Mouse (Mus musculus) kidney, postnatal 0 days (tissue): ENCODE measurements around the gene Tmem266. TPM values are rescaled to one million over a fixed set of nuclear protein-coding genes. Genes with fewer than 3 reads are reported as not detected.
A peak's percentile ranks its signal among the peaks of the same experiment; 100 is the strongest.

Source experiments
- ATAC-seq: fragments of 200-750 bp; cut with Nextera tagmentation; replicated peaks from 2 replicates; pipeline ENCODE4 v1.8.0; 2017; ENCODE audit warnings: low read depth, moderate number of reproducible peaks, moderate TSS enrichment, moderate library complexity; ENCODE audit not compliant: low FRiP score
- DNase-seq: peaks from one replicate; pipeline ENCODE4 v3.0.0-alpha.2; 2016; ENCODE audit warnings: low spot score
- H3K27ac ChIP-seq: fragments of 300-500 bp; sonication (generic); 2 replicates; pipeline ENCODE4 v1.5.1; 2014; ENCODE audit warnings: mild to moderate bottlenecking
- H3K27me3 ChIP-seq: fragments of 300-500 bp; sonication (generic); 2 replicates; pipeline ENCODE4 v1.6.1; 2014; ENCODE audit warnings: low read length, mixed read lengths; ENCODE audit not compliant: insufficient read depth
- H3K36me3 ChIP-seq: fragments of 300-500 bp; sonication (generic); 2 replicates; pipeline ENCODE4 v1.6.1; 2014; ENCODE audit warnings: low read length, mixed read lengths; ENCODE audit not compliant: insufficient read depth
- H3K4me1 ChIP-seq: fragments of 300-500 bp; sonication (generic); replicated peaks from 2 replicates; pipeline ENCODE4 v1.6.1; 2014; ENCODE audit warnings: antibody characterized with exemption, low read length, mixed read lengths; ENCODE audit not compliant: insufficient read depth
- H3K4me2 ChIP-seq: fragments of 300-500 bp; sonication (generic); 2 replicates; pipeline ENCODE4 v1.6.1; 2014; ENCODE audit warnings: mild to moderate bottlenecking, low read length, moderate library complexity, mixed read lengths
- H3K4me3 ChIP-seq: fragments of 300-500 bp; sonication (generic); replicated peaks from 2 replicates; pipeline ENCODE4 v1.5.1; 2014; ENCODE audit warnings: low read depth, low read length
- H3K9ac ChIP-seq: fragments of 300-500 bp; sonication (generic); 2 replicates; pipeline ENCODE4 v1.6.1; 2014; ENCODE audit warnings: low read depth, low read length
- H3K9me3 ChIP-seq: fragments of 300-500 bp; sonication (generic); replicated peaks from 2 replicates; pipeline ENCODE4 v1.6.1; 2016; ENCODE audit warnings: low read length, inconsistent platforms, mixed read lengths
- CTCF ChIP-seq: IDR thresholded peaks from 2 replicates; pipeline ENCODE4 v1.5.1; 2016; ENCODE audit warnings: antibody characterized with exemption, low read depth, mild to moderate bottlenecking, moderate library complexity
- WGBS: fragments of 180-500 bp; shearing (Covaris S2); extraction: QIAGEN DNeasy Blood & Tissue Kit; methylation state at CpG from one replicate; pipeline ENCODE4 v1.1.7; 2014; 5-methylcytosine and 5-hydroxymethylcytosine counted together
- polyA plus RNA-seq: library from polyadenylated mRNA; unstranded; fragments of >200 nt; fragmentation: Nextera tagmentation; extraction: Ambion mirVana; gene quantifications from 2 replicates; pipeline ENCODE4 v1.2.1, GENCODE M21; 2015

Gene Tmem266
- polyA plus RNA-seq, 1 experiment from 2014 or later, result 0.25 TPM

DNA sequence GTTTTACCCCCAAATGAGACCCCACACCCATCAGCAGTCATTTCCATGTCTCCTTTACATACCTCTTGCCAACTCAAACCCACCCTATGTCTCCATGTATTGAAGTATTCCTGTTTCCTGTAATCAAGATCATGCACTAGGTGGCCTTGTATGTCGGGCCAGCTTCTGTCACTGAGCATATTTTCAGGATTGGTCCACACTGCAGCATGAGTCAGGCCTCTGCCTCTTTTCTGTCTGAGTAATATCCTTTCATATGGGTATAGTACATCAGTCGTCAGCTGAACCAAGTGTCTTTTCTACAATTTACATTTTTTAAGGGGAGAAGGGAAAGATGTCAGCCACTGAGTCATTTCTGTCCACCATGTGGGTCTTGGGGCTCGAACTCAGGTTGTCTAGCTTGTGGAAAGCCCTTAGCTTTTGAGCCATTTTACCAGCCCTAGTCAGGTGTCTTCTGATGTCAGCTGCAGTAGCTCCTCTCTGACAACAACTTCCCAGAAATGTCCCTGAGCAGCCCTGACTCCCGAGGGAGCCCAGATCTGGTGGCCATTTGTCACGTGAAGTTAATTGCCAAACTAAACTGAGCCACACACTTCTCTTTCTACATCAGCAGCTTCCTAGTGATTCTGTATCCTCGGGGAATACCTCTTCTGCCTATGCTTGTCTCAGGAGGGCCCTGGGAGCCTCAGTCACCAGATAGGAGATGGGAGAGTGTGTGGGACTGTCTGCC is 78.4 kb downstream of the Tmem266 start:
- Histone ChIP-seq H3K27me3 (no peaks in the 10 kb centered on the region), H3K4me2 (no peak overlapping the region), H3K4me1 (0 out of 2 replicates have a peak, but pooled peaks cover 4% of the 10 kb centered on the region), H3K27ac (no peak overlapping the region), H3K9me3 (no peaks in the 10 kb centered on the region), H3K9ac (no peak overlapping the region), H3K36me3 (no peaks in the 10 kb centered on the region), H3K4me3 (no peak overlapping the region)
- TF ChIP-seq CTCF, result no peak
- 67% methylated on average over 6 of the region's 6 CpGs for WGBS
- no peak for ATAC-seq
- DNase-seq, result no peak

DNA sequence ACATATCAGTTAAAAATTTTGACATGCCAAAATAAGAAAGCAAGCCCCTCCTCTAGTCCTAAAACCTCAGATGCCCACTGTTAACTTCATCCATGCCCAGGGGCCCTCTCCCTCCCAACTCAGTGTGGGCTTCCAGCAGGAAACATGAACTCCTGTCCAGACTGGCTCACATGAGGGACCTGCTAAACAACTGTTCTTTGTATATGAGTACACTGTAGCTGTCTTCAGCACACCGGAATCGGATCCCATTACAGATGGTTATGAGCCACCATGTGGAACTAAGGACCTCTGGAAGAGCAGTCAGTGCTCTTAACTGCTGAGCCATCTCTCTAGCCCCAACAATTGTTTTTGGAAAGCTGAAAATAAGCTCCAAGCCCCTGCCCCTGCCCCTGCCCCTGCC is 80.1 kb downstream of the Tmem266 start:
- peak; percentile 65 for DNase-seq
- H3K27ac ChIP-seq, result no peak overlapping the region

DNA sequence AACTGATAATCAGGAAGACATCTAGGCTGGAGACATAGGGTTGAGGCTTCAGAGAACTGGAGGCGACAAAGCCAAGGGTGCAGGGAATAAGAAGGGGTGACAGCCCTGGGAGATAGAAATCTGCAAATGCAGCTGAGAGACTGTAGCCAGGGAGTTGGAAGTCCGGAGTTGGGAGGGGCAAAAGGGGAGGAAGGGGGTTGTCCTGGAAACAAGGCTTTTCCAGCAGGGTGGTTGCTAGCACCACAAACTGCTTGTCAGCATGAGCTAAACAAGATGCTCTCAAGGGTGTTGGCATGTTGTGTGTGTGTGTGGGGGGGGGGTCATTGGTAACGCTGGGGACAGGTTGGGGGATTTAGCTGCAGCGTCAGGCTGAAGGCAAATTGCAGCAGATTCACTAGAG is 82.1 kb downstream of the Tmem266 start:
- no peak for ATAC-seq
- no peak overlapping the region for H3K9ac ChIP-seq
- H3K9me3 ChIP-seq, result no peaks in the 10 kb centered on the region
- no peaks in the 10 kb centered on the region for H3K27me3 ChIP-seq
- H3K4me3 ChIP-seq, result no peak overlapping the region
- DNase-seq, result no peak
- H3K4me2 ChIP-seq, result no peak overlapping the region
- H3K4me1 ChIP-seq, result no peaks in the 10 kb centered on the region; the same call in 1 of the 2 replicates
- no peak for TF ChIP-seq CTCF
- WGBS, result 35% methylated on average over 4 of the region's 4 CpGs
- no peaks in the 10 kb centered on the region for H3K36me3 ChIP-seq
- no peak overlapping the region for H3K27ac ChIP-seq

More for the DNA sequence above, 80.1 kb downstream of the Tmem266 start:
- Histone ChIP-seq H3K9me3 (no peaks in the 10 kb centered on the region), H3K27me3 (no peaks in the 10 kb centered on the region), H3K9ac (no peak overlapping the region), H3K4me3 (no peak overlapping the region), H3K36me3 (no peaks in the 10 kb centered on the region), H3K4me2 (no peak overlapping the region), H3K4me1 (peaks cover 4% of the 10 kb centered on the region; the same call in 1 of the 2 replicates)
- no peak for TF ChIP-seq CTCF
- 27% methylated on average over 2 of the region's 2 CpGs for WGBS
- ATAC-seq, result no peak

DNA sequence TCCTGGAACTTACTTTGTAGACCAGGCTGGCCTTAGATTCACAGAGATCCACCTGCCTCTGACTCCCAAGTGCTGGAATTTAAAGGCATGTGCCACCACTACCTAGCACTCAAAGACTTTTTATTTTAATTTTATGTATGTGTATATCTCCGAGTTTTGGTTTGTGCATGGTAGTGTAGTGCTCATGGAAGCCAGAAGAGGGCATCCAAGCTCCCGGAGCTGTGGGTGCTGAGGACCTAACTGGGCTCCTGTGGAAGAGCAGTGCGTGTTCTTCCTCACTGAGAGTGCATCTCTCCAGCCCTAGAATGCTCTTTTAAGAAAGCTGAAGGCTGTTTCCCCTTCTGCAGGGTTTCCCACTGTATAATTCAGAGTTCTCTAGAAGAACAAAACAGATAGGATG is 83.1 kb downstream of the Tmem266 start:
- no peaks in the 10 kb centered on the region for H3K9me3 ChIP-seq
- H3K4me3 ChIP-seq, result no peak overlapping the region
- peak; percentile 40; the same call in 1 of the 2 replicates for TF ChIP-seq CTCF
- no peak overlapping the region for H3K27ac ChIP-seq
- WGBS, result 67% methylated on average over 3 of the region's 3 CpGs
- no peaks in the 10 kb centered on the region; the same call in 1 of the 2 replicates for H3K4me1 ChIP-seq
- no peak overlapping the region for H3K9ac ChIP-seq
- DNase-seq (no peak), ATAC-seq (no peak)
- H3K36me3 ChIP-seq, result no peaks in the 10 kb centered on the region
- H3K4me2 ChIP-seq, result no peak overlapping the region
- no peaks in the 10 kb centered on the region for H3K27me3 ChIP-seq

DNA sequence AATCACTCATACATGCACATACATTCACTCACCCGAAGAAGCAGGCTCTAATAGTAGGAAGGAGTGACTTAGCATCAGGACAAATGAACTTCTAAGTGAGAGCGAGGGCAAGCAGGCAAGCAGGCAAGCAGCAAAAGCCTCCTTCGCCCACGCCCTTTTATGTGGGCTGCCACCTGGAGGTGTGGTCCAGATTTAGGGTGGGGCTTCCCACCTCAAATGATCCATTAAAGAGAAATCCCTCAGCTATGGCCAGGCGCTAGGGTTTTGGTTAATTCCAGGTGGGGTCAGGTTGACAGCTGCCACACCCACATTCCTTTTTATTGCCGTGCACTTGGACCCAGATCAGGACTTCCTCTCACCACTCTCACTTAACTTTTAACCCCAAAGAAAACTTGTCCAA is 83.7 kb downstream of the Tmem266 start:
- TF ChIP-seq CTCF, result no peak
- Histone ChIP-seq H3K9me3 (no peaks in the 10 kb centered on the region), H3K27me3 (no peaks in the 10 kb centered on the region), H3K36me3 (no peaks in the 10 kb centered on the region), H3K9ac (no peak overlapping the region), H3K4me3 (no peak overlapping the region), H3K27ac (no peak overlapping the region), H3K4me1 (no peaks in the 10 kb centered on the region; the same call in 1 of the 2 replicates), H3K4me2 (no peak overlapping the region)
- WGBS, result 45% methylated on average over 6 of the region's 6 CpGs
- ATAC-seq (no peak), DNase-seq (no peak)

DNA sequence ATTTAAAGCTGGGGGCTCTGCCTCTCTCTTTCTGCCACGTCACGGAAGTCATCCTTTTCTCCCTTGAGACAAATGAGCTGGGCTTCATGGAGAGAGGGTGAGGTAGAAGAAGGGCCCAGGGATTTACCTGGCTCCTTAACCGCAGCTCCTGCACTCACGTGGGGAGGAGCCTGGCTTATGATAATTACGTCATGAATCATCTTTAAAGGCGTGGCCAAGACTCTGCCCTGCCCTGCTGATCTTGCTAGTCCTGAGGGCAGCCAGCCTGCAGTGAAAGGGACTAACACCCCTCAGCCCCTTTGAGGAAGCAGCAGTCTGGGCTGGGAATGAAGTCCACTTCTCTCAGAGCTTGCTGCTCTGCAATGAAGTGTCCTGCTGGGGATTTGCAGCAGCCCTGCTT is 84.4 kb downstream of the Tmem266 start:
- Histone ChIP-seq H3K4me2 (no peak overlapping the region), H3K36me3 (no peaks in the 10 kb centered on the region), H3K4me3 (no peak overlapping the region), H3K9me3 (no peaks in the 10 kb centered on the region), H3K4me1 (no peaks in the 10 kb centered on the region; the same call in 1 of the 2 replicates), H3K27me3 (no peaks in the 10 kb centered on the region), H3K27ac (no peak overlapping the region), H3K9ac (no peak overlapping the region)
- DNase-seq, result no peak
- TF ChIP-seq CTCF, result no peak
- ATAC-seq, result no peak
- 64% methylated on average over 6 of the region's 6 CpGs for WGBS
